Mouse (Mus musculus) CH12.LX (cell line): ENCODE measurements at regions not wholly inside any gene's neighbourhood (a gene's known extent, or its start where the extent isn't known, plus 50 kb on each side); places are given as distances from the start of the nearest gene placed in this dataset.

Experiments used
- DNase-seq: peaks from one replicate; pipeline ENCODE4 v3.0.0-alpha.2; 2013; ENCODE audit errors: extremely low read depth
- H3K27ac ChIP-seq: 2 replicates; pipeline ENCODE4 v1.5.1; 2012; ENCODE audit warnings: low read depth, mild to moderate bottlenecking, control low read depth, moderate library complexity; ENCODE audit not compliant: insufficient read depth
- H3K27me3 ChIP-seq: replicated peaks from 2 replicates; pipeline ENCODE3; 2012; ENCODE audit warnings: inconsistent platforms
- H3K36me3 ChIP-seq, 2 experiments: replicated peaks in 1 of 2; 2 replicates each; pipeline versions ENCODE3 to v1.6.1; 2012; ENCODE audit warnings: inconsistent platforms in 1 of 2, low read length in 1 of 2, mild to moderate bottlenecking in 1 of 2, mixed read lengths in 1 of 2, moderate library complexity in 1 of 2; ENCODE audit not compliant: control insufficient read depth in 1 of 2, insufficient read depth in 1 of 2
- H3K4me1 ChIP-seq, 2 experiments: 2 replicates each; pipeline ENCODE4 v1.6.1; 2012; ENCODE audit warnings: inconsistent platforms in 1 of 2, moderate library complexity in 1 of 2; ENCODE audit not compliant: insufficient read depth in 2 of 2, control insufficient read depth in 1 of 2
- H3K4me2 ChIP-seq: 2 replicates; pipeline ENCODE4 v1.6.1; 2012; ENCODE audit warnings: low read depth, mild to moderate bottlenecking, control low read depth; ENCODE audit not compliant: poor library complexity, insufficient read depth, severe bottlenecking
- H3K4me3 ChIP-seq, 3 experiments: fragments of 150-350 bp in 1 of 3; sonication (generic) in 1 of 3; replicated peaks in 1 of 3; 2 replicates each; pipeline versions ENCODE3 to v1.5.1; 2011 to 2012; ENCODE audit warnings: low read depth in 2 of 3, low read length in 2 of 3, mild to moderate bottlenecking in 2 of 3, moderate library complexity in 2 of 3, control low read depth in 1 of 3, improper control_type of control experiment in 1 of 3, inconsistent platforms in 1 of 3, mixed read lengths in 1 of 3; ENCODE audit not compliant: poor library complexity in 1 of 3
- H3K79me2 ChIP-seq: replicated peaks from 2 replicates; pipeline ENCODE4 v1.6.1; 2012; ENCODE audit warnings: mild to moderate bottlenecking, moderate library complexity; ENCODE audit not compliant: control insufficient read depth, poor library complexity, insufficient read depth, severe bottlenecking; ENCODE audit errors: extremely low read depth
- H3K9ac ChIP-seq: 2 replicates; pipeline ENCODE4 v1.6.1; 2012; ENCODE audit warnings: low read depth, mild to moderate bottlenecking, control low read depth, moderate library complexity; ENCODE audit not compliant: insufficient read depth
- H3K9me3 ChIP-seq: replicated peaks from 2 replicates; pipeline ENCODE3; 2012; ENCODE audit warnings: low read length, inconsistent platforms, mixed read lengths
- BHLHE40 ChIP-seq: IDR thresholded peaks from 2 replicates; pipeline ENCODE4 v1.6.1; 2011; ENCODE audit warnings: mild to moderate bottlenecking, low read depth, low read length, improper control_type of control experiment
- CHD1 ChIP-seq: IDR thresholded peaks from 2 replicates; pipeline ENCODE4 v1.6.1; 2012; ENCODE audit warnings: low read depth, low read length, improper control_type of control experiment, inconsistent platforms
- CTCF ChIP-seq, 2 experiments: IDR thresholded peaks in 1 of 2; conservative IDR thresholded peaks in 1 of 2; 2 replicates each; pipeline ENCODE4 v1.5.1; 2011 to 2012; ENCODE audit warnings: low read depth in 2 of 2, low read length in 2 of 2, improper control_type of control experiment in 1 of 2, inconsistent platforms in 1 of 2, mild to moderate bottlenecking in 1 of 2, moderate library complexity in 1 of 2
- JUN ChIP-seq: IDR thresholded peaks from 2 replicates; pipeline ENCODE4 v1.6.1; 2011; ENCODE audit warnings: low read depth, mild to moderate bottlenecking, low read length, improper control_type of control experiment, moderate library complexity; ENCODE audit not compliant: insufficient read depth
- JUND ChIP-seq: conservative IDR thresholded peaks from 2 replicates; pipeline ENCODE4 v1.6.1; 2011; ENCODE audit warnings: low read depth, low read length, improper control_type of control experiment
- KAT2A ChIP-seq: IDR thresholded peaks from 2 replicates; pipeline ENCODE4 v1.6.1; 2012; ENCODE audit warnings: low read length, improper control_type of control experiment, inconsistent platforms; ENCODE audit not compliant: insufficient replicate concordance
- MAFK ChIP-seq: IDR thresholded peaks from 2 replicates; pipeline ENCODE4 v1.6.1; 2011; ENCODE audit warnings: low read length, improper control_type of control experiment; ENCODE audit not compliant: insufficient replicate concordance
- MAX ChIP-seq: IDR thresholded peaks from 2 replicates; pipeline ENCODE4 v1.6.1; 2011; ENCODE audit warnings: low read length, improper control_type of control experiment
- MEF2A ChIP-seq: IDR thresholded peaks from 2 replicates; pipeline ENCODE4 v1.6.1; 2014; ENCODE audit warnings: low read depth, mild to moderate bottlenecking, inconsistent platforms, low read length, improper control_type of control experiment, borderline replicate concordance
- MXI1 ChIP-seq: IDR thresholded peaks from 2 replicates; pipeline ENCODE4 v1.6.1; 2011; ENCODE audit warnings: mild to moderate bottlenecking, low read depth, low read length, improper control_type of control experiment
- MYC ChIP-seq: IDR thresholded peaks from 2 replicates; pipeline ENCODE4 v1.6.1; 2011; ENCODE audit warnings: low read depth, mild to moderate bottlenecking, improper control_type of control experiment, low read length
- NELFE ChIP-seq: IDR thresholded peaks from 2 replicates; pipeline ENCODE4 v1.6.1; 2011; ENCODE audit warnings: low read depth, low read length, improper control_type of control experiment
- NRF1 ChIP-seq: IDR thresholded peaks from 2 replicates; pipeline ENCODE4 v1.6.1; 2014; ENCODE audit warnings: low read depth, mild to moderate bottlenecking, inconsistent platforms, low read length, improper control_type of control experiment, moderate library complexity
- PAX5 ChIP-seq: IDR thresholded peaks from 2 replicates; pipeline ENCODE4 v1.6.1; 2012; ENCODE audit warnings: low read length, inconsistent platforms, mixed read lengths
- POLR2AphosphoS2 ChIP-seq: IDR thresholded peaks from 2 replicates; pipeline ENCODE4 v1.6.1; 2011; ENCODE audit warnings: low read depth, low read length, improper control_type of control experiment
- RAD21 ChIP-seq: IDR thresholded peaks from 2 replicates; pipeline ENCODE4 v1.6.1; 2011; ENCODE audit warnings: low read depth, mild to moderate bottlenecking, low read length, improper control_type of control experiment, moderate library complexity
- RCOR1 ChIP-seq: conservative IDR thresholded peaks from 2 replicates; pipeline ENCODE4 v1.6.1; 2012; ENCODE audit warnings: low read depth, mild to moderate bottlenecking, inconsistent platforms, low read length, improper control_type of control experiment
- TCF12 ChIP-seq: IDR thresholded peaks from 2 replicates; pipeline ENCODE4 v1.6.1; 2014; ENCODE audit warnings: low read depth, mild to moderate bottlenecking, inconsistent platforms, low read length, improper control_type of control experiment
- UBTF ChIP-seq: IDR thresholded peaks from 2 replicates; pipeline ENCODE4 v1.6.1; 2012; ENCODE audit warnings: low read depth, mild to moderate bottlenecking, inconsistent platforms, low read length, improper control_type of control experiment, moderate library complexity
- USF1 ChIP-seq: IDR thresholded peaks from 2 replicates; pipeline ENCODE4 v1.6.1; 2014; ENCODE audit warnings: low read depth, mild to moderate bottlenecking, inconsistent platforms, low read length, improper control_type of control experiment
- USF2 ChIP-seq: conservative IDR thresholded peaks from 2 replicates; pipeline ENCODE4 v1.6.1; 2011; ENCODE audit warnings: low read depth, low read length, improper control_type of control experiment
- ZKSCAN1 ChIP-seq: IDR thresholded peaks from 2 replicates; pipeline ENCODE4 v1.6.1; 2012; ENCODE audit warnings: low read depth, inconsistent platforms, low read length, improper control_type of control experiment, borderline replicate concordance
- ZMIZ1 ChIP-seq: IDR thresholded peaks from 2 replicates; pipeline ENCODE4 v1.6.1; 2012; ENCODE audit warnings: low read depth, mild to moderate bottlenecking, inconsistent platforms, low read length, improper control_type of control experiment
- dilution Hi-C: fragments of 300-500 bp; cut with MboI; formaldehyde crosslinking; loops from 2 replicates; pipeline ENCODE4 v1.14.3; 2020; ENCODE audit warnings: low sequenced_read_pairs; ENCODE audit not compliant: extremely low pct_unique_long_range_greater_than_20kb, extremely low pct_ligation_motif_present
- in situ Hi-C: fragments of 300-500 bp; cut with MboI; formaldehyde crosslinking; loops from 3 replicates; pipeline ENCODE4 v1.14.3; 2019; ENCODE audit warnings: low sequenced_read_pairs, low pct_ligation_motif_present, low pct_unique_long_range_greater_than_20kb, mixed read lengths

- no peak overlapping the region for H3K27ac ChIP-seq
- H3K4me2 ChIP-seq, result no peak overlapping the region
- no peaks in the 10 kb centered on the region for H3K27me3 ChIP-seq
- dilution Hi-C loops, result no loop called here
- H3K79me2 ChIP-seq, result no peaks in the 10 kb centered on the region
- TF ChIP-seq USF2, result no peak
- no peak for TF ChIP-seq MYC
- no peak for TF ChIP-seq ZKSCAN1
- TF ChIP-seq ZMIZ1, result no peak
- TF ChIP-seq POLR2AphosphoS2, result no peak
- TF ChIP-seq CTCF (conservative IDR thresholded peaks at IDR 0.05 in 1 of 2, IDR thresholded peaks at IDR 0.05 in 1 of 2; ENCODE audit: low read depth in 2 of 2, low read length in 2 of 2), result no peak
- no peak for TF ChIP-seq MAFK
- TF ChIP-seq MAX, result no peak
- TF ChIP-seq MXI1, result no peak
- no peak for TF ChIP-seq NELFE
- TF ChIP-seq JUN, result no peak
- no peak for TF ChIP-seq UBTF
- TF ChIP-seq KAT2A, result no peak
- no peaks in the 10 kb centered on the region for H3K4me1 ChIP-seq
- in situ Hi-C loops, result no loop called here
- DNase-seq, result no peak
- H3K4me3 ChIP-seq, result no peak overlapping the region
- H3K9ac ChIP-seq, result no peak overlapping the region
- H3K9me3 ChIP-seq, result peaks cover 67% of the 10 kb centered on the region
- no peaks in the 10 kb centered on the region for H3K36me3 ChIP-seq
Measured at GRCm38 (mm10) chr16:7775635-7776034, 649.3 kb downstream of the Tmem114 start.

- Histone ChIP-seq H3K27me3 (no peaks in the 10 kb centered on the region), H3K9me3 (peaks cover 80% of the 10 kb centered on the region), H3K27ac (no peak overlapping the region), H3K9ac (no peak overlapping the region), H3K79me2 (no peaks in the 10 kb centered on the region), H3K4me2 (no peak overlapping the region), H3K4me1 (no peaks in the 10 kb centered on the region), H3K4me3 (no peak overlapping the region), H3K36me3 (no peaks in the 10 kb centered on the region)
- no peak for DNase-seq
- dilution Hi-C loops, result no loop called here
- in situ Hi-C loops, result no loop called here
- no peak for TF ChIP-seq RCOR1
- TF ChIP-seq NRF1, result no peak
Measured at GRCm38 (mm10) chr16:7768433-7768832, 656.5 kb downstream of the Tmem114 start.

- no peak for TF ChIP-seq CTCF (conservative IDR thresholded peaks at IDR 0.05 in 1 of 2, IDR thresholded peaks at IDR 0.05 in 1 of 2; ENCODE audit: low read depth in 2 of 2, low read length in 2 of 2)
- no peak for TF ChIP-seq NELFE
- no peak for TF ChIP-seq MEF2A
- TF ChIP-seq JUND, result no peak
- no peak for TF ChIP-seq CHD1
- no peak for TF ChIP-seq BHLHE40
- TF ChIP-seq USF1, result no peak
- no peak for TF ChIP-seq NRF1
- no peak for TF ChIP-seq MAFK
- no peak for TF ChIP-seq MYC
- TF ChIP-seq PAX5, result no peak
- TF ChIP-seq UBTF, result no peak
- TF ChIP-seq KAT2A, result no peak
- no peak for TF ChIP-seq RAD21
- TF ChIP-seq TCF12, result no peak
- H3K27me3 ChIP-seq, result no peaks in the 10 kb centered on the region
- dilution Hi-C loops, result no loop called here
- peaks cover 82% of the 10 kb centered on the region for H3K9me3 ChIP-seq
- H3K79me2 ChIP-seq, result no peaks in the 10 kb centered on the region
- H3K4me1 ChIP-seq, result no peaks in the 10 kb centered on the region
- no peak overlapping the region for H3K27ac ChIP-seq
- H3K4me2 ChIP-seq, result no peak overlapping the region
- no peaks in the 10 kb centered on the region for H3K36me3 ChIP-seq
- in situ Hi-C loops, result no loop called here
- no peak overlapping the region for H3K4me3 ChIP-seq
- no peak overlapping the region for H3K9ac ChIP-seq
- no peak for DNase-seq
Measured at GRCm38 (mm10) chr16:7767691-7768090, 657.2 kb downstream of the Tmem114 start.
